Mouse (Mus musculus) lung, postnatal 0 days (tissue): ENCODE measurements at regions not wholly inside any gene's neighbourhood (a gene's known extent, or its start where the extent isn't known, plus 50 kb on each side); places are given as distances from the start of the nearest gene placed in this dataset.

ENCODE experiments used
- ATAC-seq: fragments of 200-750 bp; cut with Nextera tagmentation; 2 replicates; pipeline ENCODE4 v1.8.0; 2017; ENCODE audit warnings: moderate library complexity
- DNase-seq: peaks from one replicate; pipeline ENCODE4 v3.0.0-alpha.2; 2016; ENCODE audit warnings: low spot score
- H3K27ac ChIP-seq: fragments of 300-500 bp; sonication (generic); 2 replicates; pipeline ENCODE4 v1.5.1; 2014; ENCODE audit warnings: antibody characterized with exemption, mild to moderate bottlenecking, low read length, mixed read lengths
- H3K27me3 ChIP-seq: fragments of 300-500 bp; sonication (generic); replicated peaks from 2 replicates; pipeline ENCODE4 v1.6.1; 2014; ENCODE audit warnings: low read length, mixed read lengths; ENCODE audit not compliant: insufficient read depth
- H3K36me3 ChIP-seq: fragments of 300-500 bp; sonication (generic); 2 replicates; pipeline ENCODE4 v1.6.1; 2014; ENCODE audit warnings: low read length, mixed read lengths; ENCODE audit not compliant: insufficient read depth
- H3K4me1 ChIP-seq: fragments of 300-500 bp; sonication (generic); 2 replicates; pipeline ENCODE4 v1.6.1; 2014; ENCODE audit warnings: antibody characterized with exemption, low read depth, low read length, mixed read lengths; ENCODE audit not compliant: insufficient read depth
- H3K4me2 ChIP-seq: fragments of 300-500 bp; sonication (generic); replicated peaks from 2 replicates; pipeline ENCODE4 v1.6.1; 2014; ENCODE audit warnings: low read depth, mild to moderate bottlenecking, low read length, moderate library complexity, mixed read lengths
- H3K4me3 ChIP-seq: fragments of 300-500 bp; sonication (generic); 2 replicates; pipeline ENCODE4 v1.5.1; 2014; ENCODE audit warnings: low read depth, low read length
- H3K9ac ChIP-seq: fragments of 300-500 bp; sonication (generic); replicated peaks from 2 replicates; pipeline ENCODE4 v1.6.1; 2014; ENCODE audit warnings: low read depth, mild to moderate bottlenecking
- H3K9me3 ChIP-seq: fragments of 300-500 bp; sonication (generic); 2 replicates; pipeline ENCODE4 v1.6.1; 2016; ENCODE audit warnings: low read length, mixed read lengths
- CTCF ChIP-seq: IDR thresholded peaks from 2 replicates; pipeline ENCODE4 v1.5.1; 2016; ENCODE audit warnings: antibody characterized with exemption, mild to moderate bottlenecking
- EP300 ChIP-seq: IDR thresholded peaks from 2 replicates; pipeline ENCODE4 v1.6.1; 2016; ENCODE audit warnings: antibody characterized with exemption, mild to moderate bottlenecking, control low read depth
- WGBS: fragments of 180-500 bp; shearing (Covaris S2); extraction: QIAGEN DNeasy Blood & Tissue Kit; methylation state at CpG from one replicate; pipeline ENCODE4 v1.1.7; 2014; 5-methylcytosine and 5-hydroxymethylcytosine counted together

GRCm38 (mm10) chr1:76944046-76944445, 570.8 kb downstream of the Epha4 start:
- WGBS = 46% methylated on average over 4 of the region's 4 CpGs
- H3K27ac ChIP-seq = no peak overlapping the region
- TF ChIP-seq CTCF (no peak), EP300 (no peak)
- H3K36me3 ChIP-seq = no peaks in the 10 kb centered on the region
- no peak for DNase-seq
- H3K4me3 ChIP-seq = no peak overlapping the region
- no peak overlapping the region for H3K4me2 ChIP-seq
- no peak overlapping the region for H3K9ac ChIP-seq
- peaks cover 6% of the 10 kb centered on the region; the same call in 1 of the 2 replicates for H3K4me1 ChIP-seq
- H3K27me3 ChIP-seq = no peaks in the 10 kb centered on the region
- no peak for ATAC-seq
- no peaks in the 10 kb centered on the region for H3K9me3 ChIP-seq

GRCm38 (mm10) chr1:76955031-76955430, 559.9 kb downstream of the Epha4 start:
- Histone ChIP-seq H3K4me2 (no peak overlapping the region), H3K9me3 (no peaks in the 10 kb centered on the region), H3K27ac (no peak overlapping the region), H3K9ac (no peak overlapping the region), H3K4me1 (no peaks in the 10 kb centered on the region), H3K27me3 (no peaks in the 10 kb centered on the region), H3K4me3 (no peak overlapping the region), H3K36me3 (no peaks in the 10 kb centered on the region)
- no peak for TF ChIP-seq CTCF
- ATAC-seq (no peak), DNase-seq (no peak)

GRCm38 (mm10) chr1:76957411-76957810, 557.5 kb downstream of the Epha4 start:
- Histone ChIP-seq H3K27ac (no peak overlapping the region), H3K9ac (no peak overlapping the region), H3K4me3 (no peak overlapping the region), H3K9me3 (no peaks in the 10 kb centered on the region), H3K36me3 (no peaks in the 10 kb centered on the region), H3K27me3 (no peaks in the 10 kb centered on the region), H3K4me1 (no peaks in the 10 kb centered on the region), H3K4me2 (no peak overlapping the region)
- 75% methylated on average over 5 of the region's 5 CpGs for WGBS
- ATAC-seq = no peak
- DNase-seq = no peak
- TF ChIP-seq EP300 (no peak), CTCF (no peak)

GRCm38 (mm10) chr1:76958706-76959105, 556.2 kb downstream of the Epha4 start:
- H3K27me3 ChIP-seq = no peaks in the 10 kb centered on the region
- WGBS = 58% methylated on average over 4 of the region's 4 CpGs
- no peaks in the 10 kb centered on the region for H3K9me3 ChIP-seq
- no peak for TF ChIP-seq EP300
- TF ChIP-seq CTCF = no peak
- H3K4me2 ChIP-seq = no peak overlapping the region
- no peaks in the 10 kb centered on the region for H3K36me3 ChIP-seq
- H3K4me1 ChIP-seq = no peaks in the 10 kb centered on the region
- no peak overlapping the region for H3K4me3 ChIP-seq
- no peak overlapping the region for H3K27ac ChIP-seq
- ATAC-seq (no peak), DNase-seq (no peak)
- H3K9ac ChIP-seq = no peak overlapping the region

- ATAC-seq (no peak), DNase-seq (no peak)
- H3K36me3 ChIP-seq = no peaks in the 10 kb centered on the region
- no peak for TF ChIP-seq EP300
- no peak for TF ChIP-seq CTCF
- peaks cover 6% of the 10 kb centered on the region; the same call in 1 of the 2 replicates for H3K4me1 ChIP-seq
- H3K27me3 ChIP-seq = no peaks in the 10 kb centered on the region
- no peak overlapping the region for H3K9ac ChIP-seq
- WGBS = 84% methylated on average over 4 of the region's 4 CpGs
- H3K27ac ChIP-seq = no peak overlapping the region
- no peak overlapping the region for H3K4me2 ChIP-seq
- no peak overlapping the region for H3K4me3 ChIP-seq
- H3K9me3 ChIP-seq = no peaks in the 10 kb centered on the region
Measured at GRCm38 (mm10) chr1:76972454-76972853, 542.4 kb downstream of the Epha4 start.

GRCm38 (mm10) chr1:76975077-76975945, 539.6 kb downstream of the Epha4 start:
- Histone ChIP-seq H3K4me1 (peaks cover 6% of the 10 kb centered on the region; the same call in 1 of the 2 replicates), H3K36me3 (no peaks in the 10 kb centered on the region), H3K27ac (no peak overlapping the region), H3K27me3 (no peaks in the 10 kb centered on the region), H3K4me3 (no peak overlapping the region), H3K9ac (no peak overlapping the region), H3K4me2 (no peak overlapping the region), H3K9me3 (no peaks in the 10 kb centered on the region)
- TF ChIP-seq EP300 (no peak), CTCF (peak; percentile 11; the same call in 1 of the 2 replicates)
- ATAC-seq (no peak), DNase-seq (no peak)
- WGBS = 42% methylated on average over 12 of the region's 12 CpGs
